Mouse (Mus musculus): ENCODE measurements at regions not wholly inside any gene's neighbourhood (a gene's known extent, or its start where the extent isn't known, plus 50 kb on each side); places are given as distances from the start of the nearest gene placed in this dataset.

DNA sequence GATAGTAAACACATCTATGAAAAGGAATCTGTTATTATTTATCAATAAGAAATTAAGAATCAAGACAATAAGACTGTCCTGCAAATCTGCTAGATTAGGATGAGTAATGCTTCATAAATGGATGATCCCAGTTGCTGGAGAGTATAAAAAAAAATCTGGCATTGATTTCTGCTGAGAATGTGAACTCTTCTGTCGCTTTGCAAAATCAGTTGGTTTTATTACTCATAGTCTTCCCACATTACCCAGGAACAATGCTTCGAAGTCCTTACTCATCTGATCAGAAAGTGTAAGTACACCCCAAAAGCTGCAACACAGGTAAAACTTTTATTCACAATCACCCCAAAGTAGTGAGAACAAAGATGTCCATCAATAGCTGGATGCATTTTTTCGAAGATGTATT is 77.8 kb upstream of the Itprid2 start:
- TF ChIP-seq POLR2A (IDR thresholded peaks at IDR 0.05; ENCODE audit: borderline replicate concordance, insufficient read depth, low read length) = no peak
- no peak for TF ChIP-seq CTCF (IDR thresholded peaks at IDR 0.05; ENCODE audit: borderline replicate concordance, insufficient read depth, low read depth, low read length)
